Mouse (Mus musculus) CD4-positive helper T cell, adult 2 months (primary cell): ENCODE results near the gene Slc6a17.

Experiments
- DNase-seq: peaks from one replicate; pipeline ENCODE4 v3.0.0-alpha.2; 2012; ENCODE audit warnings: low read depth, missing footprints, low spot score

Gene Slc6a17

GRCm38 (mm10) chr3:107524547-107524946, 6.7 kb upstream of the Slc6a17 start:
- DNase-seq, result no peak

GRCm38 (mm10) chr3:107520931-107521330, 3.1 kb upstream of the Slc6a17 start:
- DNase-seq, result no peak

GRCm38 (mm10) chr3:107516776-107517630, 815 bp downstream of the Slc6a17 start:
- no peak for DNase-seq

GRCm38 (mm10) chr3:107515989-107516388, 1.8 kb downstream of the Slc6a17 start:
- no peak for DNase-seq

- DNase-seq, result no peak
Observed at GRCm38 (mm10) chr3:107511416-107511815, 6.4 kb downstream of the Slc6a17 start.

GRCm38 (mm10) chr3:107508696-107509095, 9.1 kb downstream of the Slc6a17 start:
- no peak for DNase-seq

GRCm38 (mm10) chr3:107507966-107508365, 9.9 kb downstream of the Slc6a17 start:
- DNase-seq, result no peak

GRCm38 (mm10) chr3:107506531-107506930, 11.3 kb downstream of the Slc6a17 start:
- no peak for DNase-seq

- DNase-seq, result no peak
Observed at GRCm38 (mm10) chr3:107505464-107506367, 12.1 kb downstream of the Slc6a17 start.

GRCm38 (mm10) chr3:107504542-107504941, 13.3 kb downstream of the Slc6a17 start:
- no peak for DNase-seq

GRCm38 (mm10) chr3:107503716-107504115, 14.1 kb downstream of the Slc6a17 start:
- DNase-seq, result no peak

GRCm38 (mm10) chr3:107501702-107502151, 16.1 kb downstream of the Slc6a17 start:
- no peak for DNase-seq

- DNase-seq, result no peak
Observed at GRCm38 (mm10) chr3:107500301-107500700, 17.5 kb downstream of the Slc6a17 start.

- DNase-seq, result no peak
Observed at GRCm38 (mm10) chr3:107496086-107496850, 21.6 kb downstream of the Slc6a17 start.

- DNase-seq, result no peak
Observed at GRCm38 (mm10) chr3:107495524-107495923, 22.3 kb downstream of the Slc6a17 start.

GRCm38 (mm10) chr3:107491459-107491858, 26.4 kb downstream of the Slc6a17 start:
- no peak for DNase-seq

- no peak for DNase-seq
Observed at GRCm38 (mm10) chr3:107488637-107489036, 29.2 kb downstream of the Slc6a17 start.

- DNase-seq, result no peak
Observed at GRCm38 (mm10) chr3:107483290-107483689, 34.5 kb downstream of the Slc6a17 start.

- DNase-seq, result no peak
Observed at GRCm38 (mm10) chr3:107480660-107481059, 37.2 kb downstream of the Slc6a17 start.

- peak; percentile 16 for DNase-seq
Observed at GRCm38 (mm10) chr3:107472198-107472597, 45.6 kb downstream of the Slc6a17 start.

GRCm38 (mm10) chr3:107469059-107469458, 48.8 kb downstream of the Slc6a17 start:
- no peak for DNase-seq

GRCm38 (mm10) chr3:107468106-107468505, 49.7 kb downstream of the Slc6a17 start:
- no peak for DNase-seq
